Mouse (Mus musculus): ENCODE measurements at regions not wholly inside any gene's neighbourhood (a gene's known extent, or its start where the extent isn't known, plus 50 kb on each side); places are given as distances from the start of the nearest gene placed in this dataset.

DNA sequence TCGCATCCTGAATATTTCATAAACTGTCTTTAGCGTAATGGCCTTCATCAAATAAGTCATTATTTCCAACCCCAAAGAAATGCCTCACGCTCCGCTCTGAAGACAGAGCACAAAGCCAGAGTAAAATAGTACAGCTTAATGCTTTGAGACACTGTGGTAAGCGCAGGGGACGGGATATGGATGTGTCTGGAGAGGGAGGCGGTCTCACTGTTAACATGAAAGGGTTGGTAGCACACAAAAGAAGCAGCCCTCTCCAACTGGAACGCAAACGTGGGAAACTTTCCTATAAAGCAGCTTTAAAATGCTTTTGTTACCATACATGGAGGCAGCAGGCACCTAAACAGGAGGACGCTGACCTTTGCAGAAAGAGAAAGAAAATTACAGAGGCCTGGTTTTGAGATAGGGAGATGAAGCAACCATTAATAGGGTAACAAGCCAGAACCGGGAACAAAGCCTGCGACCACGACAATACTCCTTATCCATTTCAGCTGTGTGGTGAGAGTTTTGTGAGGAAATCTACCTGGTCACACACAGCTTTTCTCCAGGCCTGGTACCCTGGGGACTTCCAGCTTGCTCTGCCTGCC is 284.8 kb upstream of the Map3k7 start:
- ATAC-seq (ENCODE audit: poor library complexity, severe bottlenecking): no peak

DNA sequence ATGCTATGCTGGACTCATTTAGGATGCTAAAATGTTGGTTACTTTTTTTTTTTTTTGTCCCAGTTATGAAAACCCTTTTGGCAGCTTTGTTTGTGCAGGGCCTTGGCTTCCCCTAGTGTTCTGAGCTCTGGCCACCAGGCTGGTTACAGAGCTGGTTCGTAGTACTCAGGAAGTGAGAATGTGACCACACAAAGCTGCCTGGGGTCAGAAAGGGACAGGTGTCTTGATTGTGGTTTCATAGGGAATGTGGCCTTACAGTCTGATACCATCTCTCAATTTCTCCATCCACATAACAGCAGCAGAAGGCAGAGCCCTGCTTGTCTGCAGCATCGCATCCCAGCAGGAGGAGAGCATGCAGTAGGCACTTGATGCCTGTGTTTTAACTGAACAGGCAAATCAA is 282.9 kb upstream of the Map3k7 start:
- ATAC-seq (ENCODE audit: poor library complexity, severe bottlenecking): no peak

DNA sequence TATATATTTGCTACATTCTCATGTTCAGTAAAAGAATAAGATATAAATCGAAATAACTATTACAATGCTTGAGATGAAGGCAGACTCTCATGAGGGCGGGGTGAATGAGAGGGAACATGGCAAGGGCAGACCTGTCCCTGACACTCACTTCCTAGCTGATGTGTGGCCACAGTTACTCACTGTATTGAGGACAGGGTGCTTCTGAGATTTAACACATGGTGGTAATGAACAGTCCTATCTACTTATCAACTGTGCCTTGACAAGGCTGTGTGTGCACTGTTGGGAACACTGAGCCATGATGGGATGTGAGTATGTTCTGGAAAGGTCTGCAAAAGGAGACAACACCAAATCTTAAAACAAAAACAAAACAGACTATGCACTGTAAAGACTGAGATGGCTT is 274.8 kb upstream of the Map3k7 start:
- no peak for ATAC-seq (ENCODE audit: poor library complexity, severe bottlenecking)

DNA sequence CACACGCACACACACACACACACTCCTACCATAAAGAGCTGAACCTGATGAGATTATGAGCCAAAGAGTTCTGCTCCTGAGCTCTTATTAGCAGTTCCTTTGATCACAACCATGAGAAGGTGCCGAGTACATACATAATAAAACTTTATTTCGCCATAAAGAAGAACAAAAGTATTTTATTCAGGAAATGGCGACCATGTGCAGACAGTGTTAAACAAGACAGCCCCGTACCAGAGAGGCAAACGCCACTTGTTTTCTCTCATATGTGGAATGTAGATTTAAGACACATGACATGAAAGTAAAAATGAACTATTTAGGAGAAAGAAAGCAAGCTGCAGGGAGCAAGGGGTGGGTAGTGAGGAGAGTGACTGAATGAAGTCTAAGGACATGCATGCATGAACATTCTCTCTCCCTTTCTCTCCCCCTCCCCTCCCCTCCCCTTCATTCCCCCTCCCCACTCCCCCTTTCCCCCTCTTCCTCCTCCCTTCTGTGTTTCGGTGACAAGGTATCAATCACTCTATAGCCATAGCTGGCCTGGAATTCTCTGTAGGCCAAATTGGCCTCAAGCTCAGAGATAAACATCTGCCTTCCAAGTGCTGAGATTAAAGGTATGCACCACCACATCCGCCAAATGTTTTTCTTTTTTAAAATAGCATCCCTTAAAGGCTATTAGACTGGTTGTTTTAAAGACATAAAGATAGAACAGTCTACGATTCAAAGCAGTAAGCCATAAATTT is 266.0 kb upstream of the Map3k7 start:
- ATAC-seq (ENCODE audit: poor library complexity, severe bottlenecking): no peak

DNA sequence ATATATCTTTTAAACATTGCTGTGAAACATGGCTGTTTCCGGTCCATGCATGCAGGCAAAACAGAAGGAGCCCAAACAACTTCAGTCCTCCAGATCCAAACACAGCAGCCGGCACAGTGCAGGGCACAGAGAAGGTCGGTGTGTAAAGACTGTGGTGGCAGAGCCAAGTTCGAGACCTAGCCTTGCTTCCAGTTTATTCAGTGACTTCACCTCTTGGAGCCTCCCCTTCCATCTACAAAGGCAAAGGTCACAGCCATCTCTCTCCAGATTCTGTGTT is 265.5 kb upstream of the Map3k7 start:
- no peak for ATAC-seq (ENCODE audit: poor library complexity, severe bottlenecking)

DNA sequence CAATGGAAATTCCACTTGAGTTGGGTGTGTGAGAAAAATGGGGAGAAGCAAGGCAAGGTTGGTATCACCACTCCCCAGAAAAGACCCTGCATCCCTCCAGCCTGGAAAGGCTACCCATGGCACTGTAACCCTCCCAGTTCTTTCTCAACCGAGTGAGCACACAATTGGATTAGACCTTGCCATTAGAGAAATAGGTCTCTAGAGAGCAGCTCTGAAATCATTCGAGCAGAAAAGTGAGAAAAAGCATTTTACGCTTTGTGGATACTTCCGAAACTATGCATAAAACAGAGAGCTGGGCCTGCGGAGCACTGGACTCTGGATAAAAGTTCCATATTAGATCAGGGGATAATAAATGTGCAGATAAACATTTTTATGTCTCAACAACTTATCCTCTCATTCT is 264.6 kb upstream of the Map3k7 start:
- ATAC-seq (ENCODE audit: poor library complexity, severe bottlenecking): no peak

DNA sequence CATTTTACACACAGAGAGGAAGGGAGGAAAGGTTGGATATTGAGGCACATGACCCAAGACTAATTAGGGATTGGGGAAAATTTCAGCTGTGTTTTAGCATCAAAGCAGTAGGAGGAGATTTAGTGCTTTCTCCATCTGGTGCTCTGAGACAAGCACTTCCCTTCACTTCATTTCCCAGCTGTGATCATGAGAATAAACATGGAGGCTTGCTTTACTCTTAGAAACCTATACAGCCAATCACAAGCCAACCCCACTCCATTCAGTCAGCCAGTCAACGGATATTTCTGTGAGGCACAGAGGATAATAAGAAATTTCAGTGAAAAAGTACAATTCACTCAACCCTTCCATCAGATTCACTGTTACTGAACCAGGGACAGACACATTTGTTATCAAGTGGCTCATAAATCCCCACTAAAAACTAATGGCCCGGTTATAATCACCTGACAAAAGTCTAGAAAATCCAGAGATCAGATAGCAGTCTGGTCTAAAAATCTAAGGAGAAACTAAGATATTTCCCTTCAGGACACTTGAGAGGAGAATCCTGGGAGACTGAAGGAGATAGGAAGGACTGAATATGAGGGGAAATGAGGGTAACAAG is 249.7 kb upstream of the Map3k7 start:
- ATAC-seq (ENCODE audit: poor library complexity, severe bottlenecking): no peak

DNA sequence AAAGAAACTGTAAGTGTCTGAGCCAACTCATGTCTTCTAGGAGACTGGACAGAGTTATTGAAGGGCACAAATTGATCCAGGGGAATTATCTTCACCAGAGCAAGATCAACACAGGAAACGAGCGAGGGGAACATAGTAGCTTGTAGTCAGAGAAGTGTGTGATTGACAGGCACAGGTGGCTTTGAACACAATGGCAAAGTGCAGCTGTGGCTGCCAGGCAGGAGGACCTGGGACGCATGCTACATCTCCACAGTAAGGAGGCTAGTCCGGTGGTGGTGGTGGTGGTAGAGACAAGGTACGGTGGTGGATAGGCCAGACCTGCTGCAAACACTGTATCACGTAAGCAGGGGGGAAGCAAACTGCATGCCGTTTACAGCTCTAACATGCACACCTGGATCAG is 240.4 kb upstream of the Map3k7 start:
- ATAC-seq (ENCODE audit: poor library complexity, severe bottlenecking): no peak

DNA sequence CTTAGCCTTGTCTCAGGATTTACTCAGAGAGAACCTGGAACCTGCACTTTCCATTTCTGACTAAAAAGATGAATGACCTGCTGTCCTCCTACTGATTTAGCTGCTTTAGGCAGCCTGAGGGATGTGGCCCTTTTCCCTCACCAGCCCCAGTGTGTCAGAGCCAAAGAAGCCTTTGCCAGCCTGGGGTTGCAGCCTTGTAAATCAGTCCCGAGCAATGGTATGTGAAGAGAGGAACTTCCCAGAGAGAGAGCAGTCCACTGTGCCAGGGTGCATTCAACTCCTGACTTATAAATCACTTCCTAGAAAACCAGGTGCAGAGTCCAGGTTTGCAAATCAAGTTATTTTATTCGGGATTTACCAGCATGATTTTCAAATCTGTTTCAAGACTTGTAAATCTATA is 239.5 kb upstream of the Map3k7 start:
- no peak for ATAC-seq (ENCODE audit: poor library complexity, severe bottlenecking)

DNA sequence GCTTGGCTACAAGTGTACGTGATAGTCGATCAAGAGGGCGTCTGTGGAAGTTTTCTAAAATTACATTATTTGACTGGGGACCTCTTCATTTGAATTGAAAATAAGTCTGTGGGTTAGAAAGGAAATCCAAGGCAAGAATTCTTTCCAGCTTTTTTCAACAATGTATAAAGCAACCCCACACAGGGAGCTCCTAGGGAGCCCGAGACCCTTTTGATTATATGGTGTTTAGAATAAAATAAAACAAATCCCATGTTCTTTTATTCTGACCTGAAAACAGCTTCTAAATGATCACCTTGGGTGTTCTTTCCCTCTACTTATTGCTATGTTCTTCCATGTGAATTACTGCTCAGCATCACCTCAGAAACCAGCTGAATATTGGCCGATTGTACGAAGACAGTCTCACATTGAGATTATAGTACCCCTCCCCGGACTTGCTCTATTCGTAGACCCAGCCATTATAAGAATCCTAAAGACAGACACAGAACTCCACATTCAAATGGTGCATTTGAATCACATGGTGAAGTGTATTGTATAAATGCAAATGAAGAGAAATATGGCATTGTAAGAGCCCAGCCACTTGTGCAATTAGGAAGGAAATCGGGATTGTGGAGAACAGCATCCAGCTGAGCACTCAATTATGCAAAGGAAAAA is 236.3 kb upstream of the Map3k7 start:
- no peak for ATAC-seq (ENCODE audit: poor library complexity, severe bottlenecking)

DNA sequence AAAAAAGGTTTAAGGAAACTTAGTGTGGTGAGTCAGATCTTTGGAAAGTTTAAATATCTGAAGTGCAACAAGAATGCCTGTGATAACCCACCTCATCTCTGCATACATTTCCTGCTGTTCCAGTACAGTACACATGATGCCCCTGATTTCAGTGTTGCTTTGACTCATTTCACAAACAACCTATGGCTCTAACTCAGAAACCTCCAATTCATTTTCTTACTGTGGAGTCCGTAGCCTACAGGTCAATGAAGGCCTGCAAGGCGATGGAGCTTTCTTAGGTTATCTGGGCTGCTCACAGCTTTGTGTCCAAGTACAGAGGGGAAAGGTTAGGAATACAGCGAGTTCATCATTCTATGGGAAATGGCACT is 235.8 kb upstream of the Map3k7 start:
- ATAC-seq (ENCODE audit: poor library complexity, severe bottlenecking): no peak

DNA sequence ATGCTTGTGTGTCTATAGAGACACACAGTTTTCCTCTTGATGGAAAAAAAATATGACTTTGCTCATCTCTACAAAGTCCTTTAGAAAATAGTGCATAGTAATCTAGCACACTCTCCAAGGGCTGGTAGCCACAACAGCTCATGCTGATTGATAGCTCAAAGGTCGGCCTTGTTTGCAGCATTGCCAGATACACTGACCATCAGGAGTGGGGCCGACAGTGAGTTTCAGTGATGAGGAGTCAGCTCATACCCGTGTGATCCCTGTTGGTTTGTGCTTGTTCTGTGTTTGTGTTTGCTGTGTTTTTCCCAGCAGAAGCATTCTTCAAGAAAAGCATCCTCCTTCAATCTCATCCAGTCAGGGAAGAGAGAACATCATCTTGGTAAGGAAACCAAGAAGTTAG is 220.1 kb upstream of the Map3k7 start:
- ATAC-seq (ENCODE audit: poor library complexity, severe bottlenecking): no peak

DNA sequence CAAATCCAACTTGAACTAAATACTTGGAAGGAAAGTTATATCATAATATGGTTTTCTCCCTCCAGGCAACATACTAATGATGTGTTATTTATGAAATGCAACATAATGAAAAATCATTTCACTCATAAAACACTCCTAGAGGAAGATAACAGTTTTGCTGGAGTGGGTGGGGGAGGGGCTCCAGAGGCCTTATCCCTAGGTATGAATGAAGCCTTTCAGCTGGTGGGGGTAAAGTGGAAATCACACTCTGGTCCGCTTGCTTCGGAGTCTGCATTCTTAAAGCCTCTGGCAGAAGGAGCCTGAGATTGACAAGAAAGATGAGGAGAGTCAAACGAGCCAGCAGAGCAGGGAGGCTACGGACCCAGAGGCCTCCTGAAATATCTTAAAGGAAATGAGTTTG is 219.5 kb upstream of the Map3k7 start:
- no peak for ATAC-seq (ENCODE audit: poor library complexity, severe bottlenecking)

DNA sequence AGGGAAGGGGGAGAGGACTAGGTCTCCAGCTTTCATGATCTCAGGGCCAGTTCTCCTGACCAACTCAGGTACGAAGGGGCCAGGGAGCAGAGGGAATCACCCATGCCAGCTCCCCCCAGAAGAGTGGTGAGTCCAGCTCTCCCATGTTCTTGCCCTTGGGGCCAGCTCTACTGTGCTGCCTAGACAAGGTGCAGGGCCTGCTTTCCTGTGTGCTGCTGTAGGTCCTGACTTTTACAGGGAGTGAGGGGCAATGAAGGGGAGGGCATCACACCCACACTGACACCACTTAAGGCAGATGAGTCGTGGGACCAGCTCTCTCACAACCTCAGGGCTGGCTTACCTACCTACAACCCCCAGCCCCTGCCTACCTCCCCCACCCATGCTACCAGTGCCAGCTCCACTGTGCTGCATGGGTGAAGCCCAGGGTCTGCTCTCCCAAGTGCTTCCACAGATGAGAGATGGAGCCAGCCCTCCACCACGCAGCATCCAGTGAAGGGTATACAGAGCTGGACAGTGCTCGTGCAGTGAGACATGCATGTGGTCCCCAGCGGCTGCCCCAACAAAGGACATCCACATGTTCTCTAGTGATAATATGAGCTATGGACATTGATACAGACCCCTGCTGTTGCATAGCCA is 210.1 kb upstream of the Map3k7 start:
- no peak for ATAC-seq (ENCODE audit: poor library complexity, severe bottlenecking)

DNA sequence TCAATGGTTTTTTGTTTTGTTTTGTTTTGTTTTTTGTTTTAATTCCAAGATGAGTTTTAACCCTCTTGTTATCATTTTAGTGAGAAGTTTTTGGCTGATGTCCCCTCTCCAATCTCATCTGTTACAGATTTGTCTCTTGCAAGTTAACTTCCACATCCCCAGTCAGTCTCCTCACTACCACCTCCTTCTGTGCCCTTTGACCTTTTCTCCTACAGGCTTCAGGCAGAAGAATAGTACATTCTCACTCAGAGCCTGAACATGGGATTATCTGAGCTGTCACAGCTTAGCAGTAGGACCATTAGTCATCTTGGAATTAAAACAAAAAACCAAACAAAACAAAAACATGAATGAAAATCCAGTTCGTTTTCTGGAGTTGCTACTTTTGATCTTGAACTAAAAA is 206.8 kb upstream of the Map3k7 start:
- no peak for ATAC-seq (ENCODE audit: poor library complexity, severe bottlenecking)

DNA sequence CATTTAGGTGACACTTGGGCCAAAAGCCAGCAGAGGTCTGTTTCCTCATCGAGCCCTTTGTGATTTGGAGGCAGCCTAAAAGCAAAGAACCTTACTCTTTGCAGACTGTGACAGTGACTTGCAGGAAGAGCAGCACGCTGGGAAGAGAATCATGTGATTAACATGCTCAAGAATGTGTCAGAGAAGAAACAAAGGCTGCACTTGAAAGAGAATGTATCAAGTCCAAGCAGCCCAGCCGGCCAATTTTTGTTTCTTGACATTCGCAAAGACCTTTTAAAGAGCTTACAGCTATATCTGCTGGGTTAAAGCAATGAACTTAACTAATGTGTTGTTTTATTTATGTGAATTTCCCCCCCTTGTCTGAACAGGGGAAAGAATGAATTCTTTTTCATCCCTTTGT is 203.8 kb upstream of the Map3k7 start:
- no peak for ATAC-seq (ENCODE audit: poor library complexity, severe bottlenecking)

DNA sequence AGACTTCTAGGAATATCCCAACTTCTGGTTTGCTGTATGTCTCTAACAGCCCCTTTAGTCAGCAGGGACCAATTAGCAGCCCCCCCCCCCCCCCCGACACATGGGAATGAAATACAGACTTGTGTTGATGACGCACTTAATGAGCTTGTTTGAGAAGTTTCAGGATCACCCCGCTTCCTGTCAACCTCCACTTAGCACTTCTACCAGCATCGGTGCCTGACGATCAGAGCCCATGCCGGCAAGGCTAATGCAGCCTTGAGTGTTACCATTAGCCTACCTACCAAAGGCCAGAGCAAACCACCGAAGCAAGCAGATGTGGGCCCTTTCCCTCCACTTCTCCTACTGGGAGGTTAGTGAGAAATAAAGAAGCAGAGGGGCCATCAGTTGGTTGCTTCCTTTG is 201.7 kb upstream of the Map3k7 start:
- ATAC-seq (ENCODE audit: poor library complexity, severe bottlenecking): no peak

DNA sequence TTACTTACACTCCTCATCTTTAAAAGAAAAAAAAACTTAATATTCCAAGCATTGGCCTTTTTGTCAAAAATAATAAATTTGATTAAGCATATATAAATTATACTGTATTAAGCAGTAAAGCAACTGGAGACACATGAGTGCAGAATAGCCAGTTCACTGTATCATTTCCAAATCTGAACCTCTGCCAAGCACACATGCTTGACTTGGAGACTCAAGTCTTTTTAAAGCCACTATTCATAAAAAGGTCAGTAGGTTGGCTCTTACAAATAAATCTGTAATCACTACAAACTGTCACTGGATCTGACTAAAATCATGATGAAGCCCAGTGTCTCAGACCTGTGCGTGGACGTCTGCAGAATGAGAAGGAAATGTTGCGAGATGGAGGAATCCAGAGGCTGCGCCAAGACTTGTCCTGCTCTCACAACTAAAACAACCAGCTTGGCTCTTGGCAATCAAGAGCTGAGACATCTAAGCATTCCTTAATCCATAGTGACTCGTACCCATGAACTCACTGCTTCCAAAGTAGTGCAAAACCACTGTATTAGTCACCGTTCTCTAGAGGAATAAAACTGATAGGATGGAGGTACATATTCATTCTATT is 195.8 kb upstream of the Map3k7 start:
- no peak for ATAC-seq (ENCODE audit: poor library complexity, severe bottlenecking)

DNA sequence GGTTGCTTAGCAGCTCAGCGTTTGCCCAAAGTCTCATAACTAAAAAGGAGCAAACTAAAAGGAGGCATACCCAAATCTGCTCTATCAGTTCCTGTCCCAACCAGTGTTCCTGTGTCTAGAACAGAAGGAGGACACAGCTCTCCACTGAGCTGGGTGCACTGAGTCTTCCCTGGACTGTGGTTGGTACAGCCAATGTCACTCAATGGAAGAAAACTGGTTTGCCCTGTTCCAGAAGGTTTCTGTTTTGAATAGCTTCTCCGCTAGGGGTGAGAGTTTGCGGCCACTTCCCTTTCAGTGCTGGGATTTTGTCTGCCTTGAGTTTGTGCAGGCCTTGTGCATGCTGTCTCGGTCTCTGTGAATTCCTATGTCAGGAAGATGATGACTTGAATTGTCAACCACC is 194.6 kb upstream of the Map3k7 start:
- ATAC-seq (ENCODE audit: poor library complexity, severe bottlenecking): no peak

DNA sequence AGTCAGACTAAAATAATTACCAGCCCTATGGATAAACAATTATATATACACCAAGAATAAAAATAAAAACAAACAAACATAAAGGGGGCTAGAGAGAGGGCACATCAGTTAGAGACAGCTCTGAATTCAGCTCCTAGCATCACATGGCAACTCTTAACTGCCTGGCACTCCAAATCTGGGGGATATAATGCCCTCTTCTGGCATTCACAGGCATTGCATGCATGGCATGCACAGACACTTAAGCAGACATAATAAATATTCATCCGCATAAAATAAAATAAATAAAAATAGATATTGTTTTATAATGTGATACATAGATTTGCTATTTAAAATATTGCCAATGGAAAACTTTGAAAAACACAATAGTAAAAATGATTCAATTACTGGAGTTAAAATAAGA is 177.6 kb upstream of the Map3k7 start:
- ATAC-seq (ENCODE audit: poor library complexity, severe bottlenecking): no peak

DNA sequence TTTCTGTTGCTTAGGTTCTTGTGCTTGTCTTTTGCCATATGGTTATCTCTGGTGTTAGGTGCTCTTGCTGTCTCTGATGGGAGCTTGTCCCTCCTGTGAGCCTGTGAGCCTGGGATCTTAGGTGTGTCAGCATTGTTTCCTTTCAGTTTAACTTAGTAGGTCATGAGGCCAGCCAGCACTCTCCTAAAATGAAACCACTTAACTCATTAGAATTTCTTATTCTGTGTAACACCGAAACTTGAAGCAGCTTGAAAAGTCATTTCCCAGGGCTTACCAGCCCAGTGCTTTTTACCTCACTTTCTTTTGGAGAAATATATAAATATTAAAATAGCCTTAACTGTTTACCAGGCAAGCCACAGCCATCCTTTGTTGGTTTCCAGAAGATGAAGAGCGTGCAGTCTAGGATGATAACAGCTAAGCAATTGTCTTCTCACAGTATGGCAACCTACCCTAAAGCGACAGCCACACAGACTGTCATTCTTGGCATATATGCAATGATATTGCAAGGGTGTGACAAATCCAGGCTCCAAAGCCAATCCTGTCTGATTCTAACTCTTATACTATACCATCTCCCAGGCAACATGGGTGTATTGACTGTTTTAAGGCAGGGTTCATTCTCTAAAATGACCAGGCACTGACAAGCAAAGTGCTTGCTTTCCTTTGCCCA is 146.2 kb upstream of the Map3k7 start:
- ATAC-seq (ENCODE audit: poor library complexity, severe bottlenecking): no peak

Measured in megakaryocyte, adult 5-6 weeks (primary cell).